Mouse (Mus musculus) embryo, embryonic 10.5 days (tissue): ENCODE measurements around the gene Hoxb5.

Experiments
- DNase-seq: peaks from one replicate; pipeline ENCODE4 v3.0.0-alpha.2; 2015; ENCODE audit warnings: low spot score

The Hoxb5 gene

GRCm38 (mm10) chr11:96272024-96272921, 30.9 kb upstream of the Hoxb5 start:
- DNase-seq: no peak

GRCm38 (mm10) chr11:96274428-96274827, 28.7 kb upstream of the Hoxb5 start:
- no peak for DNase-seq

GRCm38 (mm10) chr11:96275896-96276295, 27.2 kb upstream of the Hoxb5 start:
- no peak for DNase-seq

- DNase-seq: no peak
Observed at GRCm38 (mm10) chr11:96277151-96278044, 25.7 kb upstream of the Hoxb5 start.

- DNase-seq: no peak
Observed at GRCm38 (mm10) chr11:96278324-96278723, 24.8 kb upstream of the Hoxb5 start.

- peak; percentile 95 for DNase-seq
Observed at GRCm38 (mm10) chr11:96278773-96279172, 24.4 kb upstream of the Hoxb5 start.

GRCm38 (mm10) chr11:96279421-96280233, 23.5 kb upstream of the Hoxb5 start:
- no peak for DNase-seq

GRCm38 (mm10) chr11:96280399-96281378, 22.4 kb upstream of the Hoxb5 start:
- DNase-seq: no peak

- DNase-seq: no peak
Observed at GRCm38 (mm10) chr11:96281396-96281795, 21.7 kb upstream of the Hoxb5 start.

GRCm38 (mm10) chr11:96281855-96282570, 21.1 kb upstream of the Hoxb5 start, which contains the start of gene Hoxb8:
Gene Hoxb8 (plus strand): TSS chr11:96281905.
- peak; percentile 79 for DNase-seq

GRCm38 (mm10) chr11:96282795-96283430, 20.2 kb upstream of the Hoxb5 start:
- DNase-seq: no peak

GRCm38 (mm10) chr11:96284041-96284749, 18.9 kb upstream of the Hoxb5 start:
- no peak for DNase-seq

- DNase-seq: peak; percentile 87
Observed at GRCm38 (mm10) chr11:96284774-96285734, 18.1 kb upstream of the Hoxb5 start.

GRCm38 (mm10) chr11:96285771-96286738, 17.1 kb upstream of the Hoxb5 start, which contains the start of gene Hoxb7:
Gene Hoxb7 (plus strand): TSS chr11:96286623.
- peak; percentile 82 for DNase-seq

GRCm38 (mm10) chr11:96286739-96287385, 16.3 kb upstream of the Hoxb5 start:
- DNase-seq: no peak

GRCm38 (mm10) chr11:96287411-96287810, 15.7 kb upstream of the Hoxb5 start:
- DNase-seq: no peak
